Comparison of ENCODE assay signal across 8 mouse cellular contexts in genomic region chr17:56476402-56476752, GRCm38 (mm10). TPM values are rescaled to one million over a fixed set of nuclear protein-coding genes. Genes with fewer than 3 reads are reported as not detected.
A peak's percentile ranks its signal among the peaks of the same experiment; 100 is the strongest.
DNase-seq lines count a peak whose midpoint lies in the region; ATAC-seq lines count a peak whose summit lies in the region.

TSS of gene Ptprs (minus strand) at chr17:56476483.

- peaks cover 6% of the 10 kb centered on the region for H3K9me3 ChIP-seq in forebrain, embryonic 11.5 days (ENCODE audit: control insufficient read depth, low read length)
- 0 out of 2 replicates have a peak, but pooled peaks cover 5% of the 10 kb centered on the region for H3K9me3 ChIP-seq in heart, embryonic 15.5 days (replicated peaks)
- no peaks in the 10 kb centered on the region for H3K9me3 ChIP-seq in liver, embryonic 12.5 days (replicated peaks)
- no peaks in the 10 kb centered on the region for H3K9me3 ChIP-seq in stomach, embryonic 14.5 days (ENCODE audit: control insufficient read depth, low read depth, low read length)

- H3K27ac ChIP-seq in forebrain, embryonic 11.5 days (ENCODE audit: low read depth, low read length) = peak within 1 kb of the TSS; percentile 88
- H3K27ac ChIP-seq in heart, embryonic 15.5 days = peak within 1 kb of the TSS; percentile 64
- 0 out of 2 replicates have a peak within 1 kb of the TSS, but pooled peaks have one; percentile 14 for H3K27ac ChIP-seq in liver, embryonic 12.5 days
- H3K27ac ChIP-seq in stomach, embryonic 14.5 days (ENCODE audit: low read length) = peak within 1 kb of the TSS; percentile 73; the same call in 1 of the 2 replicates

- peak within 1 kb of the TSS; percentile 89 for H3K4me3 ChIP-seq in forebrain, embryonic 11.5 days (ENCODE audit: low read depth, low read length)
- H3K4me3 ChIP-seq in heart, embryonic 15.5 days = peak within 1 kb of the TSS; percentile 86
- peak within 1 kb of the TSS; percentile 60 for H3K4me3 ChIP-seq in liver, embryonic 12.5 days
- H3K4me3 ChIP-seq in stomach, embryonic 14.5 days (ENCODE audit: low read depth, low read length) = peak within 1 kb of the TSS; percentile 79

- peak; percentile 85 for ATAC-seq in forebrain, embryonic 11.5 days (replicated peaks; ENCODE audit: low FRiP score)
- ATAC-seq in heart, embryonic 15.5 days (replicated peaks; ENCODE audit: insufficient number of reproducible peaks, insufficient read depth, low FRiP score, low read depth) = peak; percentile 82
- ATAC-seq in liver, embryonic 12.5 days = peak; percentile 43
- ATAC-seq in stomach, embryonic 14.5 days (ENCODE audit: insufficient number of reproducible peaks, insufficient read depth, low FRiP score, low read depth) = peak; percentile 85

- 0% methylated on average over 26 of the region's 27 CpGs for WGBS in forebrain, embryonic 11.5 days
- WGBS in heart, embryonic 15.5 days = under 1% methylated on average over 27 of the region's 27 CpGs
- 1% methylated on average over 27 of the region's 27 CpGs for WGBS in liver, embryonic 12.5 days (ENCODE audit: insufficient replicate concordance)
- WGBS in stomach, embryonic 14.5 days = 0% methylated on average over 27 of the region's 27 CpGs

- H3K4me1 ChIP-seq in forebrain, embryonic 11.5 days (replicated peaks; ENCODE audit: control insufficient read depth, insufficient read depth, low read length) = peaks cover 27% of the 10 kb centered on the region
- H3K4me1 ChIP-seq in heart, embryonic 15.5 days (replicated peaks) = peaks cover 52% of the 10 kb centered on the region
- peaks cover 50% of the 10 kb centered on the region for H3K4me1 ChIP-seq in liver, embryonic 12.5 days
- peaks cover 41% of the 10 kb centered on the region for H3K4me1 ChIP-seq in stomach, embryonic 14.5 days (ENCODE audit: control insufficient read depth, insufficient read depth, low read length)

- H3K36me3 ChIP-seq in forebrain, embryonic 11.5 days (ENCODE audit: control insufficient read depth, insufficient read depth, low read length) = no peaks in the 10 kb centered on the region; the same call in 1 of the 2 replicates
- H3K36me3 ChIP-seq in heart, embryonic 15.5 days = no peaks in the 10 kb centered on the region
- H3K36me3 ChIP-seq in liver, embryonic 12.5 days = no peaks in the 10 kb centered on the region
- no peaks in the 10 kb centered on the region for H3K36me3 ChIP-seq in stomach, embryonic 14.5 days (ENCODE audit: control insufficient read depth, insufficient read depth, low read length)

- H3K4me2 ChIP-seq in forebrain, embryonic 11.5 days (ENCODE audit: low read depth, low read length, severe bottlenecking) = peak within 1 kb of the TSS; percentile 96
- H3K4me2 ChIP-seq in heart, embryonic 15.5 days = peak within 1 kb of the TSS; percentile 99
- H3K4me2 ChIP-seq in liver, embryonic 12.5 days = peak within 1 kb of the TSS; percentile 71
- peak within 1 kb of the TSS; percentile 99 for H3K4me2 ChIP-seq in stomach, embryonic 14.5 days (replicated peaks; ENCODE audit: low read depth, low read length)

- peak; percentile 95 for DNase-seq in CD4-positive, CD25-positive, alpha-beta regulatory T cell, adult 2 months (ENCODE audit: low read depth, low spot score)
- DNase-seq in brain, embryonic 18.5 days (ENCODE audit: low read depth, low spot score) = peak; percentile 93
- peak; percentile 99 for DNase-seq in forebrain, embryonic 11.5 days (ENCODE audit: low spot score)
- DNase-seq in kidney, postnatal 14 days = peak; percentile 93
- peak; percentile 90 for DNase-seq in naive thymus-derived CD4-positive, alpha-beta T cell, adult 2 months (ENCODE audit: low read depth)

- H3K9ac ChIP-seq in forebrain, embryonic 11.5 days (ENCODE audit: low read length) = peak within 1 kb of the TSS; percentile 99
- H3K9ac ChIP-seq in heart, embryonic 15.5 days = peak within 1 kb of the TSS; percentile 86
- H3K9ac ChIP-seq in liver, embryonic 12.5 days = peak within 1 kb of the TSS; percentile 61
- peak within 1 kb of the TSS; percentile 80 for H3K9ac ChIP-seq in stomach, embryonic 14.5 days (replicated peaks; ENCODE audit: low read depth, low read length)

- peaks cover 9% of the 10 kb centered on the region for H3K27me3 ChIP-seq in forebrain, embryonic 11.5 days (ENCODE audit: control insufficient read depth, insufficient read depth, low read length)
- H3K27me3 ChIP-seq in heart, embryonic 15.5 days = peaks cover 49% of the 10 kb centered on the region
- peaks cover 85% of the 10 kb centered on the region for H3K27me3 ChIP-seq in liver, embryonic 12.5 days (replicated peaks)
- H3K27me3 ChIP-seq in stomach, embryonic 14.5 days (ENCODE audit: control insufficient read depth, insufficient read depth, low read length) = peaks cover 7% of the 10 kb centered on the region; the same call in 1 of the 2 replicates

RNA-seq across cellular contexts. Expression of gene Ptprs, which starts in this region (rescaled TPM):
- polyA plus RNA-seq in forebrain, embryonic 11.5 days (2014; fragmentation: Nextera tagmentation; extraction: Ambion mirVana) = 210 and 218 TPM in 2 replicates
- polyA plus RNA-seq in heart, embryonic 15.5 days (2015; fragmentation: Nextera tagmentation; extraction: Ambion mirVana) = 37.6 and 62.0 TPM in 2 replicates
- 19.3 and 21.2 TPM in 2 replicates for polyA plus RNA-seq in liver, embryonic 12.5 days (2016; fragmentation: Nextera tagmentation; extraction: Ambion mirVana)
- polyA plus RNA-seq in stomach, embryonic 14.5 days (2014; fragmentation: Nextera tagmentation; extraction: Ambion mirVana) = 111 and 115 TPM in 2 replicates

Comparison
In these comparisons a context has a peak if more than half of its experiments do, and no peak if none do; other contexts are left out.
1. Peak in every context shown above with its lines: DNase-seq, ATAC-seq, H3K4me3 ChIP-seq and H3K27ac ChIP-seq.
2. H3K27ac ChIP-seq: peak in every context shown above with its lines; median percentile 88 in forebrain, embryonic 11.5 days; 73 in stomach, embryonic 14.5 days; 64 in heart, embryonic 15.5 days; 14 in liver, embryonic 12.5 days.